Mouse (Mus musculus) forebrain, embryonic 11.5 days (tissue): ENCODE results near the gene Plcxd3. TPM values are rescaled to one million over a fixed set of nuclear protein-coding genes. Genes with fewer than 3 reads are reported as not detected.
"Not testable (repeated sequence)": the region's sequence is repeated elsewhere in the genome, so short reads cannot be mapped to it uniquely, and the experiment has no call there.

Experiments
- ATAC-seq: fragments of 200-750 bp; cut with Nextera tagmentation; replicated peaks from 2 replicates; pipeline ENCODE4 v1.8.0; 2017; ENCODE audit warnings: moderate TSS enrichment; ENCODE audit not compliant: low FRiP score
- DNase-seq: peaks from one replicate; pipeline ENCODE4 v3.0.0-alpha.2; 2017; ENCODE audit warnings: low spot score
- H3K27ac ChIP-seq: fragments of 300-500 bp; sonication (generic); 2 replicates; pipeline ENCODE4 v1.5.1; 2014; ENCODE audit warnings: low read depth, low read length
- H3K27me3 ChIP-seq: fragments of 300-500 bp; sonication (generic); 2 replicates; pipeline ENCODE4 v1.6.1; 2014; ENCODE audit warnings: mild to moderate bottlenecking, low read length, mixed read lengths; ENCODE audit not compliant: control insufficient read depth, insufficient read depth
- H3K36me3 ChIP-seq: fragments of 300-500 bp; sonication (generic); 2 replicates; pipeline ENCODE4 v1.6.1; 2014; ENCODE audit warnings: mild to moderate bottlenecking, low read length, moderate library complexity, mixed read lengths; ENCODE audit not compliant: control insufficient read depth, insufficient read depth
- H3K4me1 ChIP-seq: fragments of 300-500 bp; sonication (generic); replicated peaks from 2 replicates; pipeline ENCODE4 v1.6.1; 2014; ENCODE audit warnings: low read length, mixed read lengths; ENCODE audit not compliant: control insufficient read depth, insufficient read depth
- H3K4me2 ChIP-seq: fragments of 300-500 bp; sonication (generic); 2 replicates; pipeline ENCODE4 v1.6.1; 2014; ENCODE audit warnings: low read depth, mild to moderate bottlenecking, low read length, moderate library complexity, mixed read lengths; ENCODE audit not compliant: severe bottlenecking
- H3K4me3 ChIP-seq: fragments of 300-500 bp; sonication (generic); 2 replicates; pipeline ENCODE4 v1.5.1; 2014; ENCODE audit warnings: low read depth, low read length
- H3K9ac ChIP-seq: fragments of 300-500 bp; sonication (generic); 2 replicates; pipeline ENCODE4 v1.6.1; 2014; ENCODE audit warnings: low read length
- H3K9me3 ChIP-seq: fragments of 300-500 bp; sonication (generic); 2 replicates; pipeline ENCODE4 v1.6.1; 2016; ENCODE audit warnings: low read length, mixed read lengths; ENCODE audit not compliant: control insufficient read depth
- WGBS: fragments of 180-500 bp; shearing (Covaris S2); extraction: QIAGEN DNeasy Blood & Tissue Kit; methylation state at CpG from one replicate; pipeline ENCODE4 v1.1.7; 2014; 5-methylcytosine and 5-hydroxymethylcytosine counted together
- polyA plus RNA-seq: library from polyadenylated mRNA; unstranded; fragments of >200 nt; fragmentation: Nextera tagmentation; extraction: Ambion mirVana; gene quantifications from 2 replicates; pipeline ENCODE4 v1.2.1, GENCODE M21; 2014

Plcxd3 gene
- polyA plus RNA-seq, 1 experiment from 2014 or later = 13.0 TPM

DNA sequence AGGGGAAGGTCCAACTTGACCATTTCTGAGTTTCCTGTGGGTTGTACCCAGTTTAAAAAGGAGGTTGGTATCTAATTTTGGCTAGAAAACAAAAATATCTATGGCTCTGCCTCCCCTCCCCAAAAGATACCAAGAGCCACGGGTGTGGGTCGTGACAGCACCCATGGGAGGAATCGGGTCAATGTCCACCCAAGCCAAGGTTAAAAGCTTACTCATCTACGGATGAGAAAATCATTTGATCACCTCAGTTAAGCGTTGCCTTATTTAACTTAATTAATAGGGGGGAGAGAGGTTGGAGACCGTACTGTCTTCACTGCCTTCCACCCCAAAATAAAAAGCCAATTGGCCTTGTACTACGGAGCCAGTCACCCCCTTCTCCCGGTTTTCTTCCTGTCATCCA lies 223.4 kb downstream of the Plcxd3 start:
- not testable (repeated sequence) for H3K9ac ChIP-seq, H3K27me3 ChIP-seq, DNase-seq, H3K4me1 ChIP-seq, ATAC-seq, H3K27ac ChIP-seq, H3K4me3 ChIP-seq, H3K4me2 ChIP-seq, H3K36me3 ChIP-seq, H3K9me3 ChIP-seq
- WGBS = 95% methylated on average over 8 of the region's 8 CpGs

DNA sequence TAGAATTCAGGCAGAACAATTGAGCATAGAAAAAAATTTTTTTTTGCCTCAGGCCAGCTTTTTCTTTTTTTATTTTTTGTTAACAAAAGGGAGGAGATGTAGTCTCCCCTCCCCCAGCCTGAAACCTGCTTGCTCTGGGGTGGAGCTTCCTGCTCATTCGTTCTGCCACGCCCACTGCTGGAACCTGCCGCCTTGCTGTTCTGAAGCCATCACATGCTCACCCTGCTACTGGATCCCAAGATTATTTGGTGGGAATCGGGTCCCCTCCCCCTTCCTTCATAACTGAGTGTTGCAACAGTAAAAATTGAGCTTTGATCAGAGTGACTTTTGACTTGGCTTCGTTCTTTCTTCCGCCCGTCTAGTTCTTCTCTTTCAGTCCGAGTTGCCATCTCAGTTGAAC lies 224.0 kb downstream of the Plcxd3 start:
- H3K9ac ChIP-seq, H3K4me1 ChIP-seq, H3K9me3 ChIP-seq, H3K36me3 ChIP-seq, DNase-seq, ATAC-seq, H3K27me3 ChIP-seq, H3K27ac ChIP-seq, H3K4me3 ChIP-seq, H3K4me2 ChIP-seq: not testable (repeated sequence)
- 89% methylated on average over 8 of the region's 8 CpGs for WGBS

DNA sequence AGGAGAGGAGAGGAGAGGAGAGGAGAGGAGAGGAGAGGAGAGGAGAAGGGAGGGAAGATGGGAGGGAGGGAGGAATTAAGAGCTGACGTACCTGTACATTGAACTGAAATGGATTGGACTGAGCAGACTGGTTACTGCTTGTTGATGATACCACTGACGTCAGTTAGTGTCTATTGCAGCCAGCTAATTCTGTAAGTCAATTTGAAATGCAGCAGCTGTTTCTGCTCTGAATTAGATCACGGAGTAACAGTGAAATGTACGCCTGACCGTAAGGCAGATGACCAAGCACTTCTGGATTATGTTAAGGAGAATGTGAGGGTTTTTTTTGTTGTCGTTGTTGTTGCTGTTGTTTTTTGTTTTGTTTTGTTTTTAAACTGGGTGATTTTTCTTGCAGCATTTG lies 230.3 kb downstream of the Plcxd3 start:
- Histone ChIP-seq H3K4me3 (no peak overlapping the region), H3K36me3 (no peaks in the 10 kb centered on the region), H3K9ac (no peak overlapping the region), H3K4me1 (no peaks in the 10 kb centered on the region), H3K27ac (no peak overlapping the region), H3K27me3 (no peaks in the 10 kb centered on the region), H3K4me2 (no peak overlapping the region), H3K9me3 (no peaks in the 10 kb centered on the region)
- ATAC-seq = no peak
- DNase-seq = no peak
- 87% methylated on average over 6 of the region's 6 CpGs for WGBS
